Mouse (Mus musculus) heart, postnatal 0 days (tissue): ENCODE results near the gene Cdca3.

ENCODE experiments used
- CTCF ChIP-seq: IDR thresholded peaks from 2 replicates; pipeline ENCODE4 v1.5.1; 2016; ENCODE audit warnings: antibody characterized with exemption, control low read depth, low read depth
- EP300 ChIP-seq: IDR thresholded peaks from 2 replicates; pipeline ENCODE4 v1.6.1; 2016; ENCODE audit warnings: antibody characterized with exemption, low read depth

- TF ChIP-seq CTCF, result no peak
- TF ChIP-seq EP300, result no peak
Measured at GRCm38 (mm10) chr6:124807366-124807765, 22.0 kb upstream of the Cdca3 start.
